Mouse (Mus musculus): ENCODE measurements around the gene Tssc4.

Tssc4 gene

DNA sequence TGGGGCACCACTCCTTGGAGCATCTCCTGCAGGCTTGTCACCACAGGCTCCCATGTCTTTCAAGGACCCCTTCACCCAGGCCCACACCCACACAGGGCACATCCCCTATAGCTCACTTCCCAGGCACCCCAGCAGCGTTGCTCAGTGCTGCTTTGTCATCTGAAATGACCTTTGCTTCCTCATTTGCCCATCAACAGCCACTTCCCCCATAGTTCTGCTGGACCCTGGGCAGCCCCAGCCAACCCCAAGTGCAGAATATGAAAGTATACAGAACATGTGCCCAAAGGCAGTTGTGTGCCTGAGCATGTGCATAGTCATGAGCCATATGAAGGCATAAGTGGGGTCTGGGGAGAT, 26.5 kb downstream of the Tssc4 start:
- in situ Hi-C loops (cut with MboI; ENCODE audit: low pct_unique_long_range_greater_than_20kb in 1 of 2, low sequenced_read_pairs in 2 of 2, unreplicated experiment in 1 of 2), result loop anchor here (10.0 to 25.0 kb wide), 2 partner anchors 49 to 358 kb away; partner anchors contain the start of gene Ins2 (in 1 of the 2)

DNA sequence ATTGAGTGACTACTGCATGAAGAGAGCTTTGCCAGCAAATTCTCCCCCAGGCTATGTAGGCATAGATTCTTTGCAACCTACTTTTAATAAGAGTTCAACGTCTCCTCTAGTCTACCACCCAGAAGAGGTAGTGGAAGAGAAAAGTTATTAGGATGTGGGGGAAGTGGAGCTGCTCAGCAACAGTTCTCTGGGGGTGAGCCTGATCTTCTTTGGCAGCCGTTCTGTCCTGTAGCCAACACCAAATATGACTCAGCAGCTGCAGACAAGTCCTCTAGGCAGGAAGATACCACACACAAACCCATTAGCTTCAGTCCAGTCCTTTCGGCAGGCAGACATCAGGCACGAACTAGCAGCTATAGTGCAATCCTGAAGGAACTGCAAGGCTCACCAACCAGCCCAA, 31.7 kb downstream of the Tssc4 start:
- in situ Hi-C loops (cut with MboI; ENCODE audit: low pct_unique_long_range_greater_than_20kb in 1 of 2, low sequenced_read_pairs in 2 of 2, unreplicated experiment in 1 of 2), result no loop called here

DNA sequence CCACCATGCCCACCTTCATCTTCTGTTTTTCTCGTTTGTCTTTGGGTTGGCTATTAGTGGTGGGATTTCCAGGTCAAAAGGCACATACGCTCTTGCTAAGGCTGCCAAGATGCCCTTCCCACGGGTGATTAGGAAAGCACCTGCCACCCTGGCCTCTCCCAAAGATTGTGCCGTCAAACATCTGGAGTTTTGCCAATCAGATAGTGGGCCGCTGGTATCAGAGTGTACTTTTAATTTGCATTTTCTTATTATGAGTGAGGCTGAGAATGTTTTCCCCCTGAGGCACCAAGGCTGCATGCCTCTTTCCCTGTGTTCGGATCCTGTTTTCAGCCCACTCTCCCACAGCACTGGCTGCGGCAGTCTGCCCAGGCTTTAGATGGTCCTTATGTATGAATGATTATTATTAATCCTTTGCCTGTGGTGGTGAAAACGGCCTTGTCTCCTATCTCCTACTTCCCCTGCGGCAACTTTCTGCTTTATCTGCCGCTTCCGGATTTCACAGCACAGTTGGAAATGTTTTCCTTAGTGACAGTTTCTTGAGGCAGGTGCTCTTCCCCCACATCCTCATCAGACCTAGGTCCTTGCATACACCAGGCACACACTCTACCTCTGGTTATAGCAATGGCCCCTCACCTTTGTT, 36.3 kb downstream of the Tssc4 start:
- in situ Hi-C loops (cut with MboI; ENCODE audit: low pct_unique_long_range_greater_than_20kb in 1 of 2, low sequenced_read_pairs in 2 of 2, unreplicated experiment in 1 of 2), result no loop called here

DNA sequence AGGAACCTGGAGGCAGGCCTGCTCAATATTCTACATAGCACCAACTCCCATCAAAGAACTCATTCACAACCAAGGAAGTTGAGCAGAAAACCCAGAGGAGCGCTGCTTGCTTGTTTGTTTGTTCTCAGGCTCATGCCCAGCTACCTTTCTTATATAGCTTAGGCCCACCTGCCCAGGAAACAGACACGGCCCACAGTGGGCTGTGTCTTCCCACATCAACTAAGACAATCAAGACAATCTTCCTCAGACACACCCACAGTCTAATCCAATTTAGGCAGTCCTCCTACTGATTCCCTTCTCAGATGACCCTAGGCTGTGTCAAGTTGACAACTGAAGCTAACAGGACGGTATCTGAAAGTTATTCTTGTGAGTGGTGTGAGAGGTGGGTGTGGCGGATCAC, 37.0 kb downstream of the Tssc4 start, which contains the start of gene Kcnq1:
Gene Kcnq1 (plus strand): TSS at position 301 of the 400 bp plus-strand sequence.
- in situ Hi-C loops (cut with MboI; ENCODE audit: low pct_unique_long_range_greater_than_20kb in 1 of 2, low sequenced_read_pairs in 2 of 2, unreplicated experiment in 1 of 2), result no loop called here

DNA sequence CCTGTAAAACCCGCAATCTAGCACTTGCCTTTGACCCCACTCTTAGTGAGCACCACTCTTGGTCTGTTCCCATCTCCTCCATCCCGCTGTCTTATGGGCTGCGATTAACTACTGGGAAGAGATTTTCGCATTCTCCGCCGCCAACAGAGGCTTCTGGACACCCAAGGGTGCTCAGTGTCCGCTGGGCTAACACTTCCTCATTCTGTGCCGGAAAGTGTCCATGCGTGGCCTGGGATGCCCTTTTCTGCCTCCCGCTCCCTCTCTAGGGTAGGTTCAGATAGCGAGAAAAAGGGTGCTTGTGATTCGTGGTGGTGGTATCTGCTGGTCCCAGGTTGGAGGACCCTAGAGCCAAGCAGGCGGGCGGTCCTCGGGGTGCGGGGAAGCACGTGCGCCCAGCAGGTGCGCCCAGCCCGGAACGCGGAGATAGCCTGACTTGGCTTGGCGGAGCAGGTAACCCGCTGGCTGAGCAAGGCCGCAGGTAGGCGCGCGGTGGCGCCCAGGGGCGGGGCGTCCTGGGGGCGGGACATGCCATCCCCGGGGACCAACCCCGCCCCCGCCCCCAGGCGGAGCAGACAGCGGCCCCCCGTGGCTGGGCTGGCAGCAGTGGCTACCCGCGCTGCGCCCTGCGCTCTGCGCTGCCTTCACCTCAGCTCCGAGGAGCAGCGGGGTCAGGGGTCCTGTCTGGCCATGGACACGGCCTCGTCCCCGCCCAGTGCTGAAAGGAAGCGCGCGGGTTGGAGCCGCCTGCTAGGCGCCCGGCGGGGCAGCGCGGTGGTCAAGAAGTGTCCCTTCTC, 37.8 kb downstream of the Tssc4 start:
- in situ Hi-C loops (cut with MboI; ENCODE audit: low pct_unique_long_range_greater_than_20kb in 1 of 2, low sequenced_read_pairs in 2 of 2, unreplicated experiment in 1 of 2), result no loop called here

DNA sequence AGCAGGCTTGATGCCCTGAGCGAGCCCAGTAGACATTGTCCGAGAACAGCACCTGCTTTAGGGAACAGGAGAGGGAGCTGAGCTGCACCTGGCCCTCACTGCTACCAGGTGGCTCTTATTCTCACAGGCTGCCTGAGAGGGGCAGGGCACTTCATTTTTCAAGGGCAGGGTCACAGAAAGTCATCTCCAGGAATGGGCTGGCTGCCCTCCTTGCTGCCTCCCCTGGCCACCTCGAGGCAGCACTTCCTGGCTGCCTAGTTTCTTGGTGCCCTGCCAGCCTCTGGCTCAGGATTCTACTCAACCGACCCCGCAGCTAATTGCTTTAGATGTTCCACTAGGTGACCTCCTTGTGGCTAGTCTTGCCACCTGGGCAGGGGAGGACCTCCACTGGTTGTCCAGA, 39.2 kb downstream of the Tssc4 start:
- in situ Hi-C loops (cut with MboI; ENCODE audit: low pct_unique_long_range_greater_than_20kb in 1 of 2, low sequenced_read_pairs in 2 of 2, unreplicated experiment in 1 of 2), result no loop called here

DNA sequence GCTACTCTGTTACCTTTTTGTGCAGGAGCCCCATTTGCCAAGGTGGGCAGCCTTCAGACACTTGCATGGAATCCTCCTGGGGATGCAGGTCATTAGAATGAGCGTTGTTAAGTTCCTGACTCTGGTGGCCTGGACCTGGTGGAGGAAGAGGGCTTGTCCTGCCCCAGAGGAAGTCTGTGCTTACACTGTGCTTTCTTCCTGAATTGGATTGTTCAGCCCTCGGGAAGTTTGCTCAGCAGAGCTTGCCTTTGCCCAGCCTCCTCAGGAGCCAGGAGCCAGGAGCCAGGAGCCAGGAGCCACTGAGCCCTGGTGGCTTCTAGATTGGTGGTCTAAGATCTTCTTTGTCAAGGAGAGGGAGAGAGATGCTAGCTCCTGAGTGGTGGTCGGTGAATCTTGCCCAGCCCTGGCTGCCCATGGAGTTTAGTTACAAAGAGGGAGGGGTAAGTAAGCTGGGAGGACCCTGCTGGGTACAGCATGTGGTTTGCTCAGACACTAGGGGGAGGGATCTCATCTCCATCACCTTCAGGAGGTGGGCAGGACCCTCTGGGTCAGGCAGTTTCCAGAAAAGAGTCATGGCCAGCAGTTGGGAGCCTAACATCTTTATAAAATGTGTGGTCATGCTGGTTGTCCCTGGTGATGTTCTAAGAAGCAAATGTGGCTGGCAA, 40.1 kb downstream of the Tssc4 start:
- in situ Hi-C loops (cut with MboI; ENCODE audit: low pct_unique_long_range_greater_than_20kb in 1 of 2, low sequenced_read_pairs in 2 of 2, unreplicated experiment in 1 of 2), result no loop called here

DNA sequence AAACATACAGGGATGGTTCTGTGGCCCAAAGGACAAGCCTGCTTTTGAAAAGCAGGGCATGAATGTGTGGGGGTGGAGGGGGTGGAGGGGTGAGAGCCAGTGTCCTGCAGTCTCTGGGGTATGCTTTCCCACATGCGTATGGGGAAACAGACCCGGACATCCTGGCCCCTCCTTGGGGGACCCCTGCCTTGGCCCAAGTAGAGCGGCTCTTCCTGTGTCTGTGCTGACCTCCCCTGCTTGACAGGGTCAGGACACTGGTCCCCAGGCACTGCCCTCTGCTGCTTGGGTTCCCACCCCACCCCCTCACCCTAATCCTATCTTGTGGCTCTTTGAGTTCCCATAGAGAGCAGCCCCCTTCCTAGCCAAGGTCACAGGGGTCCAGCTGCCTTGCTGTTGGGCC, 40.6 kb downstream of the Tssc4 start:
- in situ Hi-C loops (cut with MboI; ENCODE audit: low pct_unique_long_range_greater_than_20kb in 1 of 2, low sequenced_read_pairs in 2 of 2, unreplicated experiment in 1 of 2), result loop anchor here (5.0 kb wide), 1 partner anchor 38 kb away; no protein-coding TSS in a partner anchor

DNA sequence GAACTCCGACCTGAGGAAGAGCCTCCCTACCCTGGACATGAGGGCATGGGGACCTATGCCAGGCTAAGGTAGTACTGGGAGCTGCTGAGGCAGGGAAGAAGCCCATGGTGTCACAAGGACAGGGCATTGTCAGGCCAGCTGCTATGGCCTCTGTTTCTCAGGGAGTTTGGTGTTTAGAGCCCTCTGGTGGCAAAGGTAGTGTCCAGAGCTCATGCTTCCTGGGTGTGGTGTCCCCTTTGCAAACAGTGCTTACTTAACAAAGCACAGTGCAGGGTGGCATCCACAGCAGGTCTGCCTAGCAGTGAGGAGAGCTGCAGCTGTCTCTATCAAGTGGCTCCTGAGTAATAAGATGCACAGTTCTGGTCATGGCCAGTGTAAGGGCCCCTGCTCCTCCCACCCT, 41.8 kb downstream of the Tssc4 start:
- in situ Hi-C loops (cut with MboI; ENCODE audit: low pct_unique_long_range_greater_than_20kb in 1 of 2, low sequenced_read_pairs in 2 of 2, unreplicated experiment in 1 of 2), result loop anchor here (5.0 kb wide), 1 partner anchor 36 kb away; no protein-coding TSS in a partner anchor

DNA sequence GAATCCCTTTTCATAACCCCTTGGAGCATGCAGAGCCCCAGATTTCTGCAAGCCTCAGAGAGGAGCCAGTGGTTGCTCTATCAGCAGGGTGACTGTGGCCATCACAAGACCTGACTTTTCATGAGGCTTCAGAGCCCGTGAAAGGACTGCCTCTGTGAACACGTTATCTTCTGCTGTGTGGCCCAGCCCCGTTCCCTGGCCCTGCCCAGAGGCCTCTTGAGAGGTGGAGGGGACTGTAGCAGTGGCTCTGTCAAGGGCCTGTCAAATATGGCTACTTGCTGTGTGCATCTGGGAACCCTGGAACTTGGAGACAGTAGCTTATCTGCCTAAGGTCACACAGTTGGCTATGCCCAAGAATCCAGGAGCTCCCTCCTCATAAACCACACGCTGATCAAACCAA, 42.7 kb downstream of the Tssc4 start:
- in situ Hi-C loops (cut with MboI; ENCODE audit: low pct_unique_long_range_greater_than_20kb in 1 of 2, low sequenced_read_pairs in 2 of 2, unreplicated experiment in 1 of 2), result loop anchor here (5.0 kb wide), 1 partner anchor 36 kb away; no protein-coding TSS in a partner anchor

DNA sequence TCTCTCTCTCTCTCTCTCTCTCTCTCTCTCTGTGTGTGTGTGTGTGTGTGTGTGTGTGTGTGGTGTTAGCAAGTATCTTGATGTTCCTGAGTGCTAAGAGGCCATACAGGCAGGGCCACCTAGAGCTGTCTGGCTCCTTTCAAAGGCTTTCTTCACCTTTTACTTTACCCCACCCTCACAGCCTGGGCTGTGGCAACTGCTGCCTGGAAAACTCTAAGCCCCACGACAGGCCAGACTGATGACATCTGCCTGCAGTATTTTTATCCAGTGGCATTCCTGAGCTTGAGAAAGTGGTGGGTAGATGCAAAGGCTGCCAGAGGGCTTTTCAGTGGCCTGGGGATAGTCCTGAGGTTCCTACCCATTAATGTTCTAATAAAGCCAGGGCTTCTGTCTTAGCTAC, 43.3 kb downstream of the Tssc4 start:
- in situ Hi-C loops (cut with MboI; ENCODE audit: low pct_unique_long_range_greater_than_20kb in 1 of 2, low sequenced_read_pairs in 2 of 2, unreplicated experiment in 1 of 2), result loop anchor here (5.0 kb wide), 1 partner anchor 35 kb away; no protein-coding TSS in a partner anchor

DNA sequence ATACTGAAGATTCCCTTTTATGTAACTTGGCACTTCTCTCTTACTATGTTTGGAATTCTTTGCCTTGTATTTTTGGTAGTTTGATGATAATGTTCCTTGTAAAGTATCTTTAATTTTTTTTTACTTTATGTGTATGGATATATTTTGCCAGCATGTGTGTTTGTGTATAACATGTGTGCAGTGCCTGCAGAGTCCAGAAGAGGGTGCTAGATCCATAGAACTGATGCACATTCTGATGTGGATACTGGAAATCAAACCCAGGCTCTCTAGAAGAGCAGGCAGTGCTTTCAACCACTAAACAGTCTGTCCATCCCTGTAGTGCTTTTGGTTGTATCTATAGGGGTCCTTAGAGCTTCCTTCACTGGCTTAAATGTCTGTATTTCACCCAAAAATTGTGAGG, 45.7 kb downstream of the Tssc4 start:
- in situ Hi-C loops (cut with MboI; ENCODE audit: low pct_unique_long_range_greater_than_20kb in 1 of 2, low sequenced_read_pairs in 2 of 2, unreplicated experiment in 1 of 2), result loop anchor here (5.0 kb wide), 1 partner anchor 33 kb away; no protein-coding TSS in a partner anchor

DNA sequence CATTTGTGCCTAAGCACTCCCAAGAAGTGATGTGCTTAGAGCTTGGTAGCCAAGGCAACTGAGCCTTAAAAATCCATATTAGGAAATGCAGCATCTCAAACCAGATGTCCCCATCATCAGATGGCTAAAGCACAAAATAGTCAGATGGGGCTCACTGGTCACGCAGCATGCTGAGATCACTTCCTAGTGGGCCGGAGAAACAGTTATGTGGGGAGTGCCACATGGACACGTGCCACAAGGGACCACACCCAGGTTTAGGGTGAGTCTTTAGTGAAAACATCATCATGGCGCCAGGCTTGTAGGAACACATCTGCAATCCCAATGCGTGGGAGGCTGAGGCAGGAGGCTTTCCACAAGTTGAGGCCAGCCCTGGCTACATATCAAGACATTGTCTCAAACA, 47.5 kb downstream of the Tssc4 start:
- in situ Hi-C loops (cut with MboI; ENCODE audit: low pct_unique_long_range_greater_than_20kb in 1 of 2, low sequenced_read_pairs in 2 of 2, unreplicated experiment in 1 of 2), result no loop called here

DNA sequence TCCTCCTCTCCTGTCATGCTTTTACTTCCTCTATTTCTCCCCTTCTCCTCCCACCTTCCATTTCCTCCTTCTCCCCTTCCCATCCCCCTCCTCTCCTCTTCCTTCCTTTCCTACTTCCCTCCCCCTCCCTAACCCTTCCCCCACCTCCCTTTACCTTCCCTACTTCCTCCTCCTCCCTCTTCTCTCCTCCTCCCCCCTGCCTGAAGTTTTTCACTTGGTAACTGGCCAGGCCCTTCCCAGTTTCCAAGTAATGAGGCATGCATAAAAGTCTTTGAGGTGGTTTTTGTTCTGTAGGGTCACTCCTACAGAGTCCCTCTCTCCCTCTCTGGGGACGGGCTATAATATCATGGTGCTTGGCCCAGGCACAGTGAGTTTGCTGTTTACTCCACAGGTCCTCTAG, 50.4 kb downstream of the Tssc4 start:
- in situ Hi-C loops (cut with MboI; ENCODE audit: low pct_unique_long_range_greater_than_20kb in 1 of 2, low sequenced_read_pairs in 2 of 2, unreplicated experiment in 1 of 2), result no loop called here

DNA sequence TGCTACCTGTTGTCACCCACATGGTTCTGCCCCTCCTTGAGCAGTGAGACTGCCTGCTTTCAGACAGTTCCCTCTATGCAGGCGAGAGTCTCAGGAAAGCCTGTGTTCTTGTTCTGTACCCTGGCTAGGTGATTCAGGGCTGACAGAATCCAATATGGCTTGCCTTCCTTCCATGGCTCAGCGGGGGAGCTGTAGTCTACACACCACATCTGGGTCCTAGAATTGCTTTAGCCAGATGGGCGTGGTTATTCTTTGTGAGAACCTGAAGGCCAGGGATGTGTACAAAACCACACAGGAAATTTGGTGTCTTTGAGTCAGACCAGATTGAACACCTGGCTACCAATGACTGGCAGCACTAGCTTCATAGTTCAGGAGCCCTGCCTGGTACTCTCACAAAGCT, 50.8 kb downstream of the Tssc4 start:
- in situ Hi-C loops (cut with MboI; ENCODE audit: low pct_unique_long_range_greater_than_20kb in 1 of 2, low sequenced_read_pairs in 2 of 2, unreplicated experiment in 1 of 2), result no loop called here
